Mouse (Mus musculus): ENCODE results near the gene Ugt1a1. TPM values are rescaled to one million over a fixed set of nuclear protein-coding genes. Genes with fewer than 3 reads are reported as not detected.
"Not testable (repeated sequence)": the region's sequence is repeated elsewhere in the genome, so short reads cannot be mapped to it uniquely, and the experiment has no call there.

Gene Ugt1a1
- polyA plus RNA-seq, 1 experiment from 2014 or later = not detected

DNA sequence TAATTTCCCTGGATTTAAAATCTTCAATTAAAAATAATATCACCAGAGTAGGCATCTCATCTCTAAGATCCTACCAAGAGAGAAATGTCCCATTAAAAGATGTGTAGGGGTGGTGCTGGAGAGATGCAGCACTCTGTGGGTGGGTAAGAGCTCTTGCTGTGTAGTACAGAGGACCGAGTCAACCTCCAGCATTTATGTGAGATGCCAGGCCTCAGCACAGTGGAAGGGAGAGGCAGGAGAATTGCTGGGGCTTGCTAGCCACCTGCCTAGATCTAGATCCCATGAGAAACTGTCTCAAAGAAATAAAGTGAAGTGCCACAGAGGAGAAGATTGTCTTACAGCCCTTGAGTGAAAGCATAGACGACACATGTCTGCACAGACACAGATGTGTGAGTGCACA is 4.8 kb downstream of the Ugt1a1 start:
- H3K36me3 ChIP-seq (ENCODE audit: control insufficient read depth, insufficient read depth, low read length) = no peaks in the 10 kb centered on the region
- H3K9me3 ChIP-seq (ENCODE audit: control insufficient read depth, low read length) = peaks cover 57% of the 10 kb centered on the region
- H3K4me1 ChIP-seq (ENCODE audit: control insufficient read depth, insufficient read depth, low read length) = no peaks in the 10 kb centered on the region
- no peak overlapping the region for H3K27ac ChIP-seq (ENCODE audit: low read depth, low read length)
- 54% methylated on average over 2 of the region's 2 CpGs for WGBS
- no peak overlapping the region for H3K4me2 ChIP-seq
- DNase-seq (ENCODE audit: low spot score, missing footprints) (peak; percentile 71), ATAC-seq (ENCODE audit: low FRiP score) (no peak)
- H3K9ac ChIP-seq (ENCODE audit: low read length) = no peak overlapping the region
- no peak overlapping the region for H3K4me3 ChIP-seq (ENCODE audit: low read depth, low read length)
- no peaks in the 10 kb centered on the region for H3K27me3 ChIP-seq (ENCODE audit: control insufficient read depth, insufficient read depth, low read length)

DNA sequence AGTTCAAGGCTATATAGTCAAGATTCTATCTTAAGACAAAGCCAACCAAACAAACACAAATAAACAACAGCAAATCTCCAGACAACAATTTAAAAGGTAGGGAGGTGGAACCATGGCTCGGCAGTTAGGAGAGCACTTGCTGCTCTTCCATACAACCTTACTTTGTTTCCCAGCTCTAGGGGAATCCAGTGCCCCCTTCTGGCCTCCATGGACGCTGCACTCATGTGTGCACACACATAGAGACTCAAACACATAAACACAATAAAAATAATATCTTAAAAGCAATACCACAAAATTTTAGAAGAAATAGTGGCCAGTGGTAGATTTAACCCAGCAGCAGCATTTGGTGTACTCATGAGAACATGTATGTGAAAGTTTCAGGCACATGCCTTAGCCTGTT is 5.4 kb downstream of the Ugt1a1 start:
- 62% methylated on average over 2 of the region's 2 CpGs for WGBS
- H3K4me2 ChIP-seq = no peak overlapping the region
- no peaks in the 10 kb centered on the region for H3K4me1 ChIP-seq (ENCODE audit: control insufficient read depth, insufficient read depth, low read length)
- peaks cover 53% of the 10 kb centered on the region for H3K9me3 ChIP-seq (ENCODE audit: control insufficient read depth, low read length)
- H3K27me3 ChIP-seq (ENCODE audit: control insufficient read depth, insufficient read depth, low read length) = no peaks in the 10 kb centered on the region
- H3K27ac ChIP-seq (ENCODE audit: low read depth, low read length) = no peak overlapping the region
- peak; percentile 81 for DNase-seq (ENCODE audit: low spot score, missing footprints)
- no peak overlapping the region for H3K4me3 ChIP-seq (ENCODE audit: low read depth, low read length)
- H3K9ac ChIP-seq (ENCODE audit: low read length) = no peak overlapping the region
- no peaks in the 10 kb centered on the region for H3K36me3 ChIP-seq (ENCODE audit: control insufficient read depth, insufficient read depth, low read length)
- ATAC-seq (ENCODE audit: low FRiP score) = no peak

DNA sequence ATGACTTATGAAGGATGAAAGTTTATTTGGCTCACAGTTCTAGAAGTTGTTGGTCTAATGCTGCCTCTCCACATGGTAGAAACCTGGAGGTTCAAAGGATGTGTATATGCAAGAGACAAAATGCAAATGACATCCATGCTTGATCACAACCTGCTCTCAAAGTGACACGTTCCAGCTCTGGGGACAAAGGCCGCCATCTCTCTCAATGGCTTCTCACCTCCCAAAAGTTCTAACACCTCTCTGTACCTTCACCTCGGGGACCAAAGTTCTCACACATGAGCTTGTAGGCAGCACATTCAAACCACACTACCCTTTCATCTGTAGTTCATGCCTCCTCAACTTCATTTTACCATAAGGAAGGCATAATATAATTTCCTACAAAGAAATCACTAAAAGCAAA is 5.8 kb downstream of the Ugt1a1 start:
- WGBS = 43% methylated on average over 3 of the region's 3 CpGs
- ATAC-seq (ENCODE audit: low FRiP score) = no peak
- DNase-seq (ENCODE audit: low spot score, missing footprints) = peak; percentile 51
- Histone ChIP-seq H3K9ac (ENCODE audit: low read length) (no peak overlapping the region), H3K4me3 (ENCODE audit: low read depth, low read length) (no peak overlapping the region), H3K4me2 (no peak overlapping the region), H3K4me1 (ENCODE audit: control insufficient read depth, insufficient read depth, low read length) (no peaks in the 10 kb centered on the region), H3K27me3 (ENCODE audit: control insufficient read depth, insufficient read depth, low read length) (no peaks in the 10 kb centered on the region), H3K9me3 (ENCODE audit: control insufficient read depth, low read length) (peaks cover 50% of the 10 kb centered on the region), H3K27ac (ENCODE audit: low read depth, low read length) (no peak overlapping the region), H3K36me3 (ENCODE audit: control insufficient read depth, insufficient read depth, low read length) (no peaks in the 10 kb centered on the region)

DNA sequence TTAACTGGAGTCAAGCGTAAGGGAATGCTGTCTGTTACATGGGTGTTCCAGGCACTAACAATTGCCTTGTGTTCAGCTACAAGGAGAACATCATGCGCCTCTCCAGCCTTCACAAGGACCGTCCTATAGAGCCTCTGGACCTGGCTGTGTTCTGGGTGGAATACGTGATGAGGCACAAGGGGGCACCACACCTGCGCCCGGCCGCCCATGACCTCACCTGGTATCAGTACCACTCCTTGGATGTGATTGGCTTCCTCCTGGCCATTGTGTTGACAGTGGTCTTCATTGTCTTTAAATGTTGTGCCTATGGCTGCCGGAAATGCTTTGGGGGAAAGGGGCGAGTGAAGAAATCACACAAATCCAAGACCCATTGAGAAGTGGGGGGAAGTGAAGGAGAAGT is 6.3 kb downstream of the Ugt1a1 start:
- no peaks in the 10 kb centered on the region for H3K36me3 ChIP-seq (ENCODE audit: control insufficient read depth, insufficient read depth, low read length)
- no peak overlapping the region for H3K27ac ChIP-seq (ENCODE audit: low read depth, low read length)
- DNase-seq (ENCODE audit: low spot score, missing footprints) (peak; percentile 72), ATAC-seq (ENCODE audit: low FRiP score) (no peak)
- no peak overlapping the region for H3K9ac ChIP-seq (ENCODE audit: low read length)
- no peaks in the 10 kb centered on the region for H3K4me1 ChIP-seq (ENCODE audit: control insufficient read depth, insufficient read depth, low read length)
- H3K4me3 ChIP-seq (ENCODE audit: low read depth, low read length) = no peak overlapping the region
- H3K9me3 ChIP-seq (ENCODE audit: control insufficient read depth, low read length) = peaks cover 46% of the 10 kb centered on the region
- H3K27me3 ChIP-seq (ENCODE audit: control insufficient read depth, insufficient read depth, low read length) = no peaks in the 10 kb centered on the region
- no peak overlapping the region for H3K4me2 ChIP-seq
- WGBS = 74% methylated on average over 9 of the region's 9 CpGs

DNA sequence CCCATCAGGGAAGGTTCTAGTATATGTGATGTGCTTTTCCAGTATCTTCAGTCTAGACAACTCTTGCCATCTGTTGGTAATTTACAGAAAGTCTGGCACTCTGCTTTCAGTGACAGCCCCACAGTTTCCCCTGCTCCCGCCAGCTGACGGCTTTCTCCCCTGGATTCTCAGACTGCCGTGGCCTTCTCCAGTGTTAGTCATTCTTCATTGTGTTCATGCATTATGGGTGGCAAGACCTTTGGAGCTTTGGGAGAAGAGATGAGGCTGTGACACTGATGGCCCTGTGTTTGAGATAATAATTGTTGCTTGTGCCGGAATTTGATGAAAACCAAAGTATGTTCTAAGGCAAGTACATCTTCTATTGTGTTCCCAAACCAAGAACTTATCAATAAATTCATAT is 6.8 kb downstream of the Ugt1a1 start:
- Histone ChIP-seq H3K27me3 (ENCODE audit: control insufficient read depth, insufficient read depth, low read length) (no peaks in the 10 kb centered on the region), H3K4me1 (ENCODE audit: control insufficient read depth, insufficient read depth, low read length) (no peaks in the 10 kb centered on the region), H3K27ac (ENCODE audit: low read depth, low read length) (no peak overlapping the region), H3K4me2 (no peak overlapping the region), H3K4me3 (ENCODE audit: low read depth, low read length) (no peak overlapping the region), H3K36me3 (ENCODE audit: control insufficient read depth, insufficient read depth, low read length) (no peaks in the 10 kb centered on the region), H3K9ac (ENCODE audit: low read length) (no peak overlapping the region), H3K9me3 (ENCODE audit: control insufficient read depth, low read length) (peaks cover 40% of the 10 kb centered on the region)
- ATAC-seq (ENCODE audit: low FRiP score) = no peak
- peak; percentile 81 for DNase-seq (ENCODE audit: low spot score, missing footprints)
- WGBS = 49% methylated on average over 4 of the region's 4 CpGs

DNA sequence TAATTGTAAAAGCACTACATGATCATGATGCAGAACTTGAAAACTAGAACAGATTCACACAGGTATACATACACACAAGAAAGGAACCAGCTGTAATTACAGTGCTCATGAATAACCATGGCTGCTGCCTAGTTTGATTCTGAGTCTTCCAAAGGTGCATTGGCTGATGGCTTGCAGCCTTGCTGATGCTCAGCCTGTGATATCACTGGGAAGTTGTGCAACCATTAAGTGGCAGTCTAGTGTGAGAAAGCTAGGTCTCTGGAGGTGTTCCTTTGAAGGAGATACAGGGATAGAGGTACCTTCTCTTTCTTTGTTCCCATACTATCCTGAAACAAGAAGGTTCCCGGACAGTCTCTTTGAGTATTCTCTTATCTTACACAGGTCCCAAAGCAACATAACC is 7.3 kb downstream of the Ugt1a1 start:
- H3K36me3 ChIP-seq (ENCODE audit: control insufficient read depth, insufficient read depth, low read length) = no peaks in the 10 kb centered on the region
- H3K9me3 ChIP-seq (ENCODE audit: control insufficient read depth, low read length) = peaks cover 36% of the 10 kb centered on the region
- peak; percentile 81 for DNase-seq (ENCODE audit: low spot score, missing footprints)
- no peak for ATAC-seq (ENCODE audit: low FRiP score)
- H3K4me2 ChIP-seq = no peak overlapping the region
- no peaks in the 10 kb centered on the region for H3K27me3 ChIP-seq (ENCODE audit: control insufficient read depth, insufficient read depth, low read length)
- no peak overlapping the region for H3K4me3 ChIP-seq (ENCODE audit: low read depth, low read length)
- WGBS = 16% methylated on average over 1 of the region's 1 CpGs
- H3K9ac ChIP-seq (ENCODE audit: low read length) = no peak overlapping the region
- H3K27ac ChIP-seq (ENCODE audit: low read depth, low read length) = no peak overlapping the region
- no peaks in the 10 kb centered on the region for H3K4me1 ChIP-seq (ENCODE audit: control insufficient read depth, insufficient read depth, low read length)

DNA sequence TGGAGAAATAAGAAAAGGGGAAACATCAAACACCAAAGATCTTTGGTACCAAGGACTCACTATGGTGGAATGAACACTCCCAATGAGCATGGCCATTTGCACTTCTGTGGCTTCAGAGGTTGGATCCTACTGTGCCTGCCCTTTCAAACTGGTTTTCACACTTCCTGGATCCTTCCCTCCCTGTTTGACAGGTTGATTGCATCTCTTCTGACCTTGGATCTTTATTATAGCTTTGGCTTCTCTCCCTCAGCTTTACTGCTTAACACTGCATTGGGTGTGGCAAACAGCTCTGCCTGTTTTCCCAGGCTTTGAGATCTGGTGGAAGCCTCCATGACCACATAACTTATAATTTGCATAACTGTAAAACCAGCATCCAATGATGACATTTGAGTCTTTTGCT is 8.6 kb downstream of the Ugt1a1 start:
- Histone ChIP-seq H3K27me3 (ENCODE audit: control insufficient read depth, insufficient read depth, low read length) (no peaks in the 10 kb centered on the region), H3K4me2 (no peak overlapping the region), H3K36me3 (ENCODE audit: control insufficient read depth, insufficient read depth, low read length) (no peaks in the 10 kb centered on the region), H3K4me3 (ENCODE audit: low read depth, low read length) (no peak overlapping the region), H3K9ac (ENCODE audit: low read length) (no peak overlapping the region), H3K4me1 (ENCODE audit: control insufficient read depth, insufficient read depth, low read length) (no peaks in the 10 kb centered on the region), H3K9me3 (ENCODE audit: control insufficient read depth, low read length) (peaks cover 26% of the 10 kb centered on the region), H3K27ac (ENCODE audit: low read depth, low read length) (no peak overlapping the region)
- no peak for ATAC-seq (ENCODE audit: low FRiP score)
- DNase-seq (ENCODE audit: low spot score, missing footprints) = peak; percentile 85

DNA sequence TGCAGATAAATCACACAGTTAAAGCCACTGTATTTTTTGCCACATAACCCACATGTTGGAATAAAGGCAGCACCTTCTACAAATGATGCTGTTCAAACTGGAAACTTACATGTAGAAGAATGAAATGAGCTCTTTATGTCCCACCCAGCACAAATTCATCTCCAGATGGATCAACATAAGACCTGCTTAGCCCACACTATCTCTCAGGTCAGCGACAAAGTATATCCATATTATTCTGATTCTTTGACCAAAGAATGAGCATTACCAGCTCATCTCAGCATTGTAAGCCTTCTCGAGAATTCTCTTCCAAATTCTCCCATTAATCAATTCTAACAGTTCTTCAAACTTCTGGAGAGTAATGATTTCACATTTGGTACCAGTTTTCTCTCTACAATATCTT is 10.5 kb downstream of the Ugt1a1 start:
- peaks cover 28% of the 10 kb centered on the region for H3K9me3 ChIP-seq (ENCODE audit: control insufficient read depth, low read length)
- no peak overlapping the region for H3K4me2 ChIP-seq
- no peak overlapping the region for H3K27ac ChIP-seq (ENCODE audit: low read depth, low read length)
- H3K4me1 ChIP-seq (ENCODE audit: control insufficient read depth, insufficient read depth, low read length) = no peaks in the 10 kb centered on the region
- H3K27me3 ChIP-seq (ENCODE audit: control insufficient read depth, insufficient read depth, low read length) = no peaks in the 10 kb centered on the region
- ATAC-seq (ENCODE audit: low FRiP score) (no peak), DNase-seq (ENCODE audit: low spot score, missing footprints) (peak; percentile 80)
- H3K9ac ChIP-seq (ENCODE audit: low read length) = no peak overlapping the region
- no peaks in the 10 kb centered on the region for H3K36me3 ChIP-seq (ENCODE audit: control insufficient read depth, insufficient read depth, low read length)
- H3K4me3 ChIP-seq (ENCODE audit: low read depth, low read length) = no peak overlapping the region
- 54% methylated on average over 2 of the region's 2 CpGs for WGBS

DNA sequence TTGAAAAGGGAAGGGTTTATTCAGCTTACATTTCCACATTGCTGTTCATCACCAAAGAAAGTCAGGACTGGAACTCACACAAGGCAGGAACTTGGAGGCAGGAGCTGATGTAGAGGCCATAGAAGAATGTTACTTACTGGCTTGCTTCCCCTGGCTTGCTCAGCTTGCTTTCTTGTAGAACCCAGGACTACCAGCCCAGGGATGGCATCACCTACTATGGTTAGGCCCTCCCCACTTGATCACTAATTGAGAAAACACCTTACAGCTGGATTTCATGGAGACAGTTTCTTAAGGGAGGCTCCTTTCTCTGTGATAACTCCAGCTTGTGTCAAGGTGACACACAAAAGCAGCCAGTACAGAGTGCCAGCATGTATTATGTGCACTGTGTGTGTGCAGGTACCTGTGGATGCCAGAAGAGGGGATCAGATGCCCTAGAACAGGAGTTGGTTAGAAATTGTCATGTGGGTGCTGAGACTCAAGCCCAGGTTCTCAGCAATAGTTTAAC is 11.3 kb downstream of the Ugt1a1 start:
- peaks cover 32% of the 10 kb centered on the region for H3K9me3 ChIP-seq (ENCODE audit: control insufficient read depth, low read length)
- not testable (repeated sequence) for H3K27me3 ChIP-seq (ENCODE audit: control insufficient read depth, insufficient read depth, low read length); H3K27ac ChIP-seq (ENCODE audit: low read depth, low read length); ATAC-seq (ENCODE audit: low FRiP score); H3K4me3 ChIP-seq (ENCODE audit: low read depth, low read length); H3K36me3 ChIP-seq (ENCODE audit: control insufficient read depth, insufficient read depth, low read length); H3K4me1 ChIP-seq (ENCODE audit: control insufficient read depth, insufficient read depth, low read length); H3K4me2 ChIP-seq; H3K9ac ChIP-seq (ENCODE audit: low read length)
- peak; percentile 73 for DNase-seq (ENCODE audit: low spot score, missing footprints)

DNA sequence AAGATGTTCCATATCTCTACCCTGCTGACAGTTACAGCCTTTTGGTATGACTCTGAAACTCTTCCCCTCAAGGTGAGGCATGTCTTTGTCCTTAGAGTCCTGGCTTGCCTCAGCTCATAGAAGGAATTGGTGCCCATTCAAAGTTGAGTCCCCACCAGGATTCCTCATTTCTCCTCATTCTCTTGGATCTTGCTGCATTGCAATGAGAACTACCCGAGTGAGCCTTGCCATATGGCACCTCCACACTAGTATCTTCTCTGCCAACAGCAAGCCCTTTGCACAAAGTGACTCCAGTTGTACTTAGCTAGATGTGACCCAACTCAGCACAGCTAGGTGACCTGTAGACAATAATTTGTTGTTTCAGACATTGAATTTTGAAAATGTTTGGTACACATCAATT is 11.8 kb downstream of the Ugt1a1 start:
- no peaks in the 10 kb centered on the region for H3K27me3 ChIP-seq (ENCODE audit: control insufficient read depth, insufficient read depth, low read length)
- peaks cover 37% of the 10 kb centered on the region for H3K9me3 ChIP-seq (ENCODE audit: control insufficient read depth, low read length)
- no peak overlapping the region for H3K27ac ChIP-seq (ENCODE audit: low read depth, low read length)
- H3K4me3 ChIP-seq (ENCODE audit: low read depth, low read length) = no peak overlapping the region
- H3K9ac ChIP-seq (ENCODE audit: low read length) = no peak overlapping the region
- no peak overlapping the region for H3K4me2 ChIP-seq
- no peak for DNase-seq (ENCODE audit: low spot score, missing footprints)
- ATAC-seq (ENCODE audit: low FRiP score) = no peak
- no peaks in the 10 kb centered on the region for H3K36me3 ChIP-seq (ENCODE audit: control insufficient read depth, insufficient read depth, low read length)
- 61% methylated on average over 1 of the region's 1 CpGs for WGBS
- H3K4me1 ChIP-seq (ENCODE audit: control insufficient read depth, insufficient read depth, low read length) = no peaks in the 10 kb centered on the region
